Mouse (Mus musculus) CH12.LX (cell line): ENCODE measurements around the gene Tnfsf9.

Experiments used
- CTCF ChIP-seq, 2 experiments: IDR thresholded peaks in 1 of 2; conservative IDR thresholded peaks in 1 of 2; 2 replicates each; pipeline ENCODE4 v1.5.1; 2011 to 2012; ENCODE audit warnings: low read depth in 2 of 2, low read length in 2 of 2, improper control_type of control experiment in 1 of 2, inconsistent platforms in 1 of 2, mild to moderate bottlenecking in 1 of 2, moderate library complexity in 1 of 2
- EP300 ChIP-seq: IDR thresholded peaks from 2 replicates; pipeline ENCODE4 v1.6.1; 2011; ENCODE audit warnings: low read length, improper control_type of control experiment
- GABPA ChIP-seq: IDR thresholded peaks from 2 replicates; pipeline ENCODE4 v1.6.1; 2012; ENCODE audit warnings: low read depth, low read length, improper control_type of control experiment, inconsistent platforms; ENCODE audit not compliant: insufficient replicate concordance
- HCFC1 ChIP-seq: IDR thresholded peaks from 2 replicates; pipeline ENCODE4 v1.6.1; 2012; ENCODE audit warnings: low read depth, mild to moderate bottlenecking, inconsistent platforms, low read length, improper control_type of control experiment
- IRF4 ChIP-seq: IDR thresholded peaks from 2 replicates; pipeline ENCODE4 v1.6.1; 2014; ENCODE audit warnings: low read depth, mild to moderate bottlenecking, inconsistent platforms, low read length, improper control_type of control experiment
- MXI1 ChIP-seq: IDR thresholded peaks from 2 replicates; pipeline ENCODE4 v1.6.1; 2011; ENCODE audit warnings: mild to moderate bottlenecking, low read depth, low read length, improper control_type of control experiment
- NELFE ChIP-seq: IDR thresholded peaks from 2 replicates; pipeline ENCODE4 v1.6.1; 2011; ENCODE audit warnings: low read depth, low read length, improper control_type of control experiment
- PAX5 ChIP-seq: IDR thresholded peaks from 2 replicates; pipeline ENCODE4 v1.6.1; 2012; ENCODE audit warnings: low read length, inconsistent platforms, mixed read lengths
- POLR2A ChIP-seq: IDR thresholded peaks from 2 replicates; pipeline ENCODE4 v1.6.1; 2011; ENCODE audit warnings: low read depth, mild to moderate bottlenecking, improper control_type of control experiment, low read length
- RCOR1 ChIP-seq: conservative IDR thresholded peaks from 2 replicates; pipeline ENCODE4 v1.6.1; 2012; ENCODE audit warnings: low read depth, mild to moderate bottlenecking, inconsistent platforms, low read length, improper control_type of control experiment
- USF2 ChIP-seq: conservative IDR thresholded peaks from 2 replicates; pipeline ENCODE4 v1.6.1; 2011; ENCODE audit warnings: low read depth, low read length, improper control_type of control experiment
- ZNF384 ChIP-seq: IDR thresholded peaks from 2 replicates; pipeline ENCODE4 v1.6.1; 2012; ENCODE audit warnings: low read depth, low read length, improper control_type of control experiment, inconsistent platforms

- TF ChIP-seq EP300 (no peak), RCOR1 (no peak), MXI1 (no peak), POLR2A (no peak), ZNF384 (no peak), NELFE (no peak), USF2 (no peak), PAX5 (no peak), HCFC1 (no peak), GABPA (no peak), CTCF (conservative IDR thresholded peaks at IDR 0.05 in 1 of 2, IDR thresholded peaks at IDR 0.05 in 1 of 2; ENCODE audit: low read depth in 2 of 2, low read length in 2 of 2) (no peak), IRF4 (no peak)
Observed at GRCm38 (mm10) chr17:57095855-57096622, 9.1 kb upstream of the Tnfsf9 start.
